In genomic region chr9:118150429-118151220, GRCm38 (mm10) we compare ENCODE assay signal across 7 mouse cellular contexts. TPM values are rescaled to one million over a fixed set of nuclear protein-coding genes. Genes with fewer than 3 reads are reported as not detected.
DNase-seq lines count a peak whose midpoint lies in the region; ATAC-seq lines count a peak whose summit lies in the region.

No protein-coding gene starts in this region.

- no peaks in the 10 kb centered on the region for H3K27me3 ChIP-seq in hindbrain, embryonic 12.5 days
- peaks cover 13% of the 10 kb centered on the region for H3K27me3 ChIP-seq in midbrain, embryonic 10.5 days (ENCODE audit: low read depth, poor library complexity, severe bottlenecking)

- peaks cover 12% of the 10 kb centered on the region for H3K4me1 ChIP-seq in hindbrain, embryonic 12.5 days
- peaks cover 18% of the 10 kb centered on the region for H3K4me1 ChIP-seq in midbrain, embryonic 10.5 days

- H3K9me3 ChIP-seq in hindbrain, embryonic 12.5 days (replicated peaks): no peaks in the 10 kb centered on the region
- H3K9me3 ChIP-seq in midbrain, embryonic 10.5 days (replicated peaks): no peaks in the 10 kb centered on the region

- no peak overlapping the region for H3K27ac ChIP-seq in hindbrain, embryonic 12.5 days
- H3K27ac ChIP-seq in midbrain, embryonic 10.5 days (replicated peaks): peak overlapping the region; percentile 92; the same call in 1 of the 2 replicates

- peak; percentile 8 for DNase-seq in left cerebral cortex, postnatal 4 days
- no peak for DNase-seq in left cerebral cortex, adult 11 months (ENCODE audit: low spot score)
- peak; percentile 34 to 49 for DNase-seq in cerebellum, postnatal 10 days
- DNase-seq in midbrain, embryonic 10.5 days (ENCODE audit: low spot score): no peak
- DNase-seq in Muller cell, postnatal 12 days (ENCODE audit: inconsistent ontology term): no peak
- DNase-seq in frontal cortex, postnatal 10 days (ENCODE audit: low spot score in 2 of 2): no peak

- 85% methylated on average over 20 of the region's 20 CpGs for WGBS in hindbrain, embryonic 12.5 days
- 88% methylated on average over 20 of the region's 20 CpGs for WGBS in midbrain, embryonic 10.5 days

- H3K9ac ChIP-seq in hindbrain, embryonic 12.5 days: no peak overlapping the region

- peak overlapping the region; percentile 73 for H3K4me3 ChIP-seq in hindbrain, embryonic 12.5 days
- peak overlapping the region; percentile 71 for H3K4me3 ChIP-seq in midbrain, embryonic 10.5 days

- intact Hi-C loops in left cerebral cortex, postnatal 4 days (cut with DNase I): no loop called here

- peak; percentile 62 for ATAC-seq in hindbrain, embryonic 12.5 days (ENCODE audit: low FRiP score)

- no peaks in the 10 kb centered on the region for H3K36me3 ChIP-seq in hindbrain, embryonic 12.5 days
- no peaks in the 10 kb centered on the region for H3K36me3 ChIP-seq in midbrain, embryonic 10.5 days

- peak overlapping the region; percentile 53 for H3K4me2 ChIP-seq in hindbrain, embryonic 12.5 days (replicated peaks)

RNA-seq across cellular contexts. Expression of gene Cmc1, which starts 0.6 kb away (rescaled TPM):
- 10 to 100 TPM; 17.3 to 18.0 TPM for total RNA-seq in left cerebral cortex, postnatal 4 days (2021)
- polyA plus RNA-seq in hindbrain, embryonic 12.5 days (2016; fragmentation: Nextera tagmentation; extraction: Ambion mirVana): 41.7 and 45.4 TPM in 2 replicates
- polyA plus RNA-seq in midbrain, embryonic 10.5 days (2016; fragmentation: Nextera tagmentation; extraction: Ambion mirVana): 30.7 and 35.0 TPM in 2 replicates

Comparison
In these comparisons a context has a peak if more than half of its experiments do, and no peak if none do; other contexts are left out.
1. DNase-seq: peak in left cerebral cortex, postnatal 4 days (single experiment) and cerebellum, postnatal 10 days (2 of 2); none in left cerebral cortex, adult 11 months (single experiment), midbrain, embryonic 10.5 days (single experiment), Muller cell, postnatal 12 days (single experiment) and frontal cortex, postnatal 10 days (0 of 2).